Mouse (Mus musculus): ENCODE results near the gene Pkp2.

Gene Pkp2

GRCm38 (mm10) chr16:16261481-16261880, 48.4 kb downstream of the Pkp2 start:
- DNase-seq (ENCODE audit: low read depth, low spot score) = no peak

DNA sequence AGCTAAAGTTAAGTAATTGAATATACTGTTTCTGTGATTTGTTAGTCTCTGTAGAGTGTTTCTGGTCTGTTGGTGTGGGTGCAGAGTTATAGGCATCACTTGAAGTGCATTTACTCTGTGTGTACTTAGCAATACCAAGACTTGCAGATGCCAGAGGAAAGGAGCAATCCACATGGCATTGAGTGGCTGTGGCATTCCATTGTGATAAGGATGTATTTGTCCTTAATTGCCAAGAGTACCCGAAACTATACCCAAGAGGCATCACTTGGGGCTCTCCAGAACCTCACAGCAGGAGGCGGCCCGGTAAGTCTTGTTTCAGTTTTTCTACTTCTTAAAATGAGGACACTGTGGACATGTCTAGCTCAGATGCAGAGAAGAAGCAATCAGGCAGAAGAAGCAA, 49.3 kb downstream of the Pkp2 start:
- no peak for DNase-seq (ENCODE audit: low read depth, low spot score)

- no peak for DNase-seq (ENCODE audit: low read depth, low spot score)
Measured at GRCm38 (mm10) chr16:16272978-16273377, 59.9 kb downstream of the Pkp2 start.

GRCm38 (mm10) chr16:16273752-16274151, 60.6 kb downstream of the Pkp2 start:
- no peak for DNase-seq (ENCODE audit: low read depth, low spot score)

DNA sequence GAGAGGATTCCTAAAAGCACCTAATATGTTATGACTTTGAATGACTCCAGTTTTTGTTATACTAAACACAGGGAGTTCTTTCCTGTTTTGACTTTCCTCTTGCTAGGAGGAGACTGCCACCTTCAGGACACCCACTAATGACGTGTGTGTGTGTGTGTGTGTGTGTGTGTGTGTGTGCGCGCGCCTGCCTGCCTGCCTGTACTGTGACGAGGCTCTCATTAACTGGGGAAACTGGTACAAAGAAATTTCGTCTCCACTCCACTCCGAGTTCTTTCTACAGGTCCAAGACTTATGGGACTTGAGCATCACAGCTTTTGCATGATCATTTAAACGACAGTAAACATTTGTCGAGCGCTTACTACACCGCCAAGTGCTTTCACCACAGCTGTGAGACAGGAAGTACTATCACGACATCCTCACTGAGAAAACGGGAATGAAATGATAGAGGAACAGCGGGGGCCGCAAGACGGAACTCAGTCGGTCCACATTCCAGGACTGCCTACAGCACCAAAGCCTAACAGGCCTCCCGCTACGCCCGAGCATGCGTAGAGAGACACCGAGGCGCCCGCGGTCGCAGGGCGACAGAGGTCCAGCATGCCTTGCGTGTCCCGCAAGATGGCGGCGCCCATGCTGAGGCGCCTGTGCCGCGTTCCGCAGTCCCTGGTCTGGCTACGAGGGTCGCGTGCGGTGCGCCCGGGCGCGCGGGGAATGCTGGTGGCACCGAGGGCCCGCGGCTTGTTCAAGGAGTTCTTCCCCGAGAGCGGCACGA, 89.4 kb downstream of the Pkp2 start, which contains the start of gene Yars2:
Gene Yars2 (plus strand): TSS at position 597 of the 769 bp plus-strand sequence.
- peak; percentile 90 for DNase-seq (ENCODE audit: low read depth, low spot score)

DNA sequence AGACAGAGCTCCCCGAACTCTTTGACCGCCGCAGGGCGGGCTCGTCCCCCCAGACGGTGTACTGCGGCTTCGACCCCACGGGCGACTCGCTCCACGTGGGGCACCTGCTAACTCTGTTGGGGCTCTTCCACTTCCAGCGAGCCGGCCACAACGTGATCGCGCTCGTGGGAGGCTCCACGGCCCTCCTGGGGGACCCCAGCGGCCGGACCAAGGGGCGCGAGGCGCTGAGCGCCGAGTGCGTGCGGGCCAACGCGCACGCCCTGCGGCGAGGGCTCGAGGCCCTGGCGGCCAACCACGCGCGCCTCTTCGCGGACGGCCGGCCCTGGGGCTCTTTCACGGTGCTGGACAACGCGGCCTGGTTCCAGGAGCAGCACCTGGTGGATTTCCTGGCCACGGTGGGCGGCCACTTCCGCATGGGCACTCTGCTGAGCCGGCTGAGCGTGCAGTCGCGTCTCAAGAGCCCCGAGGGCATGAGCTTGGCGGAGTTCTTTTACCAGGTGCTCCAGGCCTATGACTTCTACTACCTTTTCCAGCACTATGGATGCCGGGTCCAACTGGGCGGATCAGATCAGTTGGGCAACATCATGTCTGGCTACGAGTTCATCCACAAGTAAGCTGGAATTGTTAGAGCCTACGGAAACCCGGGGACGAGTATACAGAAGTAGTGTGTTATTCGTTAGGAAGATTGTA, 90.2 kb downstream of the Pkp2 start:
- no peak for DNase-seq (ENCODE audit: low read depth, low spot score)

- no peak for DNase-seq (ENCODE audit: low read depth, low spot score)
Measured at GRCm38 (mm10) chr16:16303888-16304287, 90.8 kb downstream of the Pkp2 start.

GRCm38 (mm10) chr16:16311319-16311718, 98.2 kb downstream of the Pkp2 start:
- DNase-seq (ENCODE audit: low read depth, low spot score) = no peak

All from brain, embryonic 18.5 days (tissue).